Mouse (Mus musculus) frontal cortex, postnatal 10 days (tissue): ENCODE measurements at regions not wholly inside any gene's neighbourhood (a gene's known extent, or its start where the extent isn't known, plus 50 kb on each side); places are given as distances from the start of the nearest gene placed in this dataset.

Experiments used
- DNase-seq, 2 experiments: peaks; one replicate each; pipeline ENCODE4 v3.0.0; 2022; ENCODE audit warnings: low spot score in 2 of 2, mixed read lengths in 1 of 2

DNA sequence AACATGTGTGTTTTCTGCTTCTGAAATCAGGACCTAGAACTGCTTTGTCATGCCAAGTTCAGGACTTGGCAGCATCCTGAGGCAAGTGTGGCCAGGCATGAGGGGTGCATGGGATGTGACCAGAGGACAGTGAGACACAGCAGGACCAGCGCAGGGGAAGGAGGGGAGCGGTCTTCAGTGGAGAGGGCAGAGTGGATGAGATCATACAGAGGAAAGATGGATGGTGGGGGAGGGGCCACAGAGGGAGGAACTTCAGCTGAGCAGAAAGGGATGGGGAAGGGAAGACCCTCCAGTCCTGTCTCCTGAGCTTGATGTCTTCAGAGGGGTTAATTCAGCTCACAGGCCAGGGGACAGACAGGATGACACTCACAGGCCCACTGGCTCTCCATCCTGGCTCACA, 81.0 kb downstream of the Cryba4 start:
- DNase-seq = no peak

GRCm38 (mm10) chr5:112179213-112180057, 72.9 kb downstream of the Cryba4 start:
- DNase-seq = peak in 1 of 2 experiments; percentile 21

DNA sequence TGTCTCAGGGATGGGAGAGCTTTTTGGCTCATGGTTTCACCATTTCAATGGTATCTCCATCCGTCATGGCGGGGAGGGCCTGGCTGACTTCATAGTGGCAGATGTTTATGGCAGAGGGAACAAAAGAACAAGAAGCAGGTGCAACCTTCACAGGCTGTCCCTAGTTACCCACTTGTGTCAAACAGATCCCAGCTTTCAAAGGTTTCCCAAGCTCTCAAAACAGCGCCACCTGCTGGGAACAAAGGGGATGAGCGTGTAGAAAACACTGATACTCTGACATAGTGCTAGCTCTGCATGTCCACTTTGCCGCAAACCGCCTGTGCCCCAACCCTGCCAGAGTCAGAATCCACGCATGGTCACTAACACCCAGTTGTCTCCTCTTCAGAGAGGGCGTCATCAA, 69.5 kb downstream of the Cryba4 start:
- peak in 1 of 2 experiments; percentile 28 for DNase-seq

GRCm38 (mm10) chr5:112195667-112196066, 56.7 kb downstream of the Cryba4 start:
- DNase-seq = no peak
